Mouse (Mus musculus): Measurements from ENCODE around the gene Def6. TPM values are rescaled to one million over a fixed set of nuclear protein-coding genes. Genes with fewer than 3 reads are reported as not detected.

The Def6 gene
- polyA plus RNA-seq, 1 experiment from 2014 or later, result 4.9 TPM

DNA sequence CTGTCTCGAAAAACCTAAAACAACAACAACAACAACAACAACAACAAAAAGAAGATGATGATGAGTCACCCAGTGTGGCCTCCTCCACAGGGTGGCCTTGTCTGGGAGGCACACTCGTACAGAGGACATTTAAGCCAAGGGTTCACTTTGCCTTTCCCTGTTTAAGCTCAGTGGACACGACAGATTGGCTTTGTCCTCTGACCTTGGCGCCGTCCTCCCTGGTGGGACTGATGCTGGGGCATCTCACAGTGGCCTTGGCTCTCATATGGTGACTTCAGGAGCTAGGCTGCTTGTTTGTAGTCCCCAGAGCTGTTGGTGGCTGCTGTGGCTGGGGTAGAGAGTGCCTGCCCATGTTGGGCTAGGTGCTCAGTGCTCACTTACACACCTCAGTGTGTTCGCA lies 36.6 kb downstream of the Def6 start:
- peaks cover 51% of the 10 kb centered on the region for H3K4me1 ChIP-seq (replicated peaks)
- no peak for ATAC-seq (ENCODE audit: insufficient number of reproducible peaks, low FRiP score)
- 80% methylated on average over 6 of the region's 6 CpGs for WGBS

GRCm38 (mm10) chr17:28244714-28245113 lies 37.1 kb downstream of the Def6 start:
- Histone ChIP-seq H3K27ac (ENCODE audit: poor library complexity, severe bottlenecking) (peak overlapping the region; percentile 61), H3K9me3 (replicated peaks) (no peaks in the 10 kb centered on the region), H3K4me2 (no peak overlapping the region), H3K27me3 (replicated peaks) (no peaks in the 10 kb centered on the region), H3K4me1 (replicated peaks) (peaks cover 51% of the 10 kb centered on the region), H3K9ac (0 out of 2 replicates have a peak overlapping the region, but pooled peaks have one; percentile 6), H3K4me3 (no peak overlapping the region), H3K36me3 (peaks cover 22% of the 10 kb centered on the region)
- WGBS, result 36% methylated on average over 6 of the region's 6 CpGs
- no peak for ATAC-seq (ENCODE audit: insufficient number of reproducible peaks, low FRiP score)

More for the DNA sequence above, 36.6 kb downstream of the Def6 start:
- Histone ChIP-seq H3K27ac (ENCODE audit: poor library complexity, severe bottlenecking) (peak overlapping the region; percentile 61), H3K27me3 (replicated peaks) (no peaks in the 10 kb centered on the region), H3K9me3 (replicated peaks) (no peaks in the 10 kb centered on the region), H3K9ac (0 out of 2 replicates have a peak overlapping the region, but pooled peaks have one; percentile 6), H3K36me3 (peaks cover 25% of the 10 kb centered on the region), H3K4me2 (no peak overlapping the region), H3K4me3 (no peak overlapping the region)

DNA sequence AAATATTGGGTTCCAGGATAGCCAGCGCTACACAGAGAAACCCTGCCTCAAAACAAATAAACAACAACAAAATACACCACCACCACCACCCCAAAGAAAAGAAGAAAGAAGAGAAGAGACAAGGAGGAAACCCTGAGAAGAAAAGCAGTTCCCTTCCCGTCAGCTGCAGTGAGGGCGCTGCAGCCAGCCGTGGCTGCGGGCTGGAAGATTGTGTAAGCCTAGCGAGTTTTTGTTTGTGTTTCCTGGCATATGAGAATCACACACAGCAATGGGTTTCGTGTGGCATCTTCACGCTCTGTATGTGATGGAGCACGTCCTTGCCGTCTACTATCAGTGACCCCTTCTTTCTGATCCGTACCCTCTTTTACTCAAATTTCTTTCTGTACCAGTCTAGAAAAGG lies 39.1 kb downstream of the Def6 start:
- peaks cover 48% of the 10 kb centered on the region for H3K4me1 ChIP-seq (replicated peaks)
- H3K27ac ChIP-seq (ENCODE audit: poor library complexity, severe bottlenecking), result no peak overlapping the region
- H3K4me2 ChIP-seq, result no peak overlapping the region
- H3K4me3 ChIP-seq, result no peak overlapping the region
- no peak overlapping the region for H3K9ac ChIP-seq
- no peaks in the 10 kb centered on the region for H3K9me3 ChIP-seq (replicated peaks)
- ATAC-seq (ENCODE audit: insufficient number of reproducible peaks, low FRiP score), result no peak
- H3K36me3 ChIP-seq, result peaks cover 9% of the 10 kb centered on the region
- no peaks in the 10 kb centered on the region for H3K27me3 ChIP-seq (replicated peaks)
- 73% methylated on average over 11 of the region's 11 CpGs for WGBS

- no peaks in the 10 kb centered on the region for H3K9me3 ChIP-seq (replicated peaks)
- H3K4me3 ChIP-seq, result no peak overlapping the region
- ATAC-seq (ENCODE audit: insufficient number of reproducible peaks, low FRiP score), result no peak
- H3K27ac ChIP-seq (ENCODE audit: poor library complexity, severe bottlenecking), result no peak overlapping the region
- no peaks in the 10 kb centered on the region for H3K27me3 ChIP-seq (replicated peaks)
- no peak overlapping the region for H3K9ac ChIP-seq
- WGBS, result 48% methylated on average over 6 of the region's 6 CpGs
- peaks cover 4% of the 10 kb centered on the region for H3K36me3 ChIP-seq
- H3K4me1 ChIP-seq (replicated peaks), result peaks cover 45% of the 10 kb centered on the region
- H3K4me2 ChIP-seq, result no peak overlapping the region
Observed at GRCm38 (mm10) chr17:28247613-28248012, 40.0 kb downstream of the Def6 start.

- no peak overlapping the region for H3K4me3 ChIP-seq
- H3K36me3 ChIP-seq, result no peaks in the 10 kb centered on the region; the same call in 1 of the 2 replicates
- H3K27ac ChIP-seq (ENCODE audit: poor library complexity, severe bottlenecking), result no peak overlapping the region
- peaks cover 44% of the 10 kb centered on the region for H3K4me1 ChIP-seq (replicated peaks)
- H3K9me3 ChIP-seq (replicated peaks), result no peaks in the 10 kb centered on the region
- WGBS, result 71% methylated on average over 12 of the region's 12 CpGs
- H3K4me2 ChIP-seq, result no peak overlapping the region
- ATAC-seq (ENCODE audit: insufficient number of reproducible peaks, low FRiP score), result no peak
- no peak overlapping the region for H3K9ac ChIP-seq
- no peaks in the 10 kb centered on the region for H3K27me3 ChIP-seq (replicated peaks)
Observed at GRCm38 (mm10) chr17:28249062-28249461, 41.5 kb downstream of the Def6 start.

DNA sequence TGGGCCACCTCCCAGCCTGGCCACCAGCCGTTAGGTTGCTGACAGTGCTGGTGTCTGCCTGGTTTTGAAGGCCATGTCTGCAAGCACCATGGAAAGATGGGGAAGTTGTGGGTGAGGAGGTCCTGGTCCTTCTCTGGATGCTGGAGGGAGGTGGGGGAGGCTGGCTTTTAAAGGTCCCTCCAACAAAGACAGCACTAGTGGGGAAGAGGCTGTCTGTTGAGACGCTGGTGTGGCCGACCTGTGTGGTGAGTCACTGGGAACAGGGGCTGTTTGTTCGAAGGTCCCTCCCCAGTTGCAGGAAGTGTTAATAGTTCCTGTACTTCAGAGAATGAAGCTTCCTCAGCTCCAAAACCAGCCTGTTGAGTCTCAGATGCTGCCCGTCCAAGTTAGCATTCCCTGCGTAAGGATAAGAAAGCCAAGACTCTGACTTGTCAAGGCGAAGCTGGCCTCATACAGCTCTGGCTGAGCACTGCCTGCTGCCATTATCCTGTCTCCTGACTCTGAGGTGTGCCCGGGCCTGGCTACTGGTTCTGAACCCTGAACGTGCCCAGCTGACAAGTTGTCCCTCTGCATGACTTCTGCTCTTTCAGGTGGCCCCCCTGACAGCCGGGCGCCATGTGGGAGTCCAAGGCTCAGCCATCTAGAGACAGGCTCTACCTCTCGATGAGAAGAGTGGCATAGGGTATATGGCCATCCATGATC lies 44.2 kb downstream of the Def6 start:
- Histone ChIP-seq H3K4me2 (no peak overlapping the region), H3K27ac (ENCODE audit: poor library complexity, severe bottlenecking) (no peak overlapping the region), H3K36me3 (no peaks in the 10 kb centered on the region), H3K9me3 (replicated peaks) (no peaks in the 10 kb centered on the region), H3K9ac (no peak overlapping the region), H3K27me3 (replicated peaks) (no peaks in the 10 kb centered on the region), H3K4me3 (no peak overlapping the region), H3K4me1 (replicated peaks) (peaks cover 41% of the 10 kb centered on the region)
- WGBS, result 68% methylated on average over 12 of the region's 12 CpGs
- no peak for ATAC-seq (ENCODE audit: insufficient number of reproducible peaks, low FRiP score)

GRCm38 (mm10) chr17:28252281-28252648 lies 44.7 kb downstream of the Def6 start:
- Histone ChIP-seq H3K27ac (ENCODE audit: poor library complexity, severe bottlenecking) (no peak overlapping the region), H3K4me2 (no peak overlapping the region), H3K36me3 (no peaks in the 10 kb centered on the region), H3K4me3 (no peak overlapping the region), H3K27me3 (replicated peaks) (no peaks in the 10 kb centered on the region), H3K9me3 (replicated peaks) (no peaks in the 10 kb centered on the region), H3K9ac (no peak overlapping the region), H3K4me1 (replicated peaks) (peaks cover 43% of the 10 kb centered on the region)
- ATAC-seq (ENCODE audit: insufficient number of reproducible peaks, low FRiP score), result no peak
- WGBS, result 84% methylated on average over 5 of the region's 5 CpGs

- no peaks in the 10 kb centered on the region for H3K36me3 ChIP-seq
- ATAC-seq (ENCODE audit: insufficient number of reproducible peaks, low FRiP score), result no peak
- H3K4me2 ChIP-seq, result no peak overlapping the region
- no peaks in the 10 kb centered on the region for H3K9me3 ChIP-seq (replicated peaks)
- 84% methylated on average over 7 of the region's 7 CpGs for WGBS
- no peak overlapping the region for H3K4me3 ChIP-seq
- H3K27ac ChIP-seq (ENCODE audit: poor library complexity, severe bottlenecking), result no peak overlapping the region
- H3K27me3 ChIP-seq (replicated peaks), result no peaks in the 10 kb centered on the region
- peaks cover 42% of the 10 kb centered on the region for H3K4me1 ChIP-seq (replicated peaks)
- H3K9ac ChIP-seq, result no peak overlapping the region
Observed at GRCm38 (mm10) chr17:28253216-28253615, 45.6 kb downstream of the Def6 start.

GRCm38 (mm10) chr17:28254804-28255203 lies 47.2 kb downstream of the Def6 start:
- peaks cover 9% of the 10 kb centered on the region; the same call in 1 of the 2 replicates for H3K36me3 ChIP-seq
- H3K4me3 ChIP-seq, result no peak overlapping the region
- no peak for ATAC-seq (ENCODE audit: insufficient number of reproducible peaks, low FRiP score)
- no peak overlapping the region for H3K4me2 ChIP-seq
- H3K27me3 ChIP-seq (replicated peaks), result no peaks in the 10 kb centered on the region
- no peak overlapping the region for H3K27ac ChIP-seq (ENCODE audit: poor library complexity, severe bottlenecking)
- peaks cover 5% of the 10 kb centered on the region; the same call in 1 of the 2 replicates for H3K9me3 ChIP-seq (replicated peaks)
- H3K4me1 ChIP-seq (replicated peaks), result peaks cover 37% of the 10 kb centered on the region
- 69% methylated on average over 4 of the region's 4 CpGs for WGBS
- H3K9ac ChIP-seq, result no peak overlapping the region

DNA sequence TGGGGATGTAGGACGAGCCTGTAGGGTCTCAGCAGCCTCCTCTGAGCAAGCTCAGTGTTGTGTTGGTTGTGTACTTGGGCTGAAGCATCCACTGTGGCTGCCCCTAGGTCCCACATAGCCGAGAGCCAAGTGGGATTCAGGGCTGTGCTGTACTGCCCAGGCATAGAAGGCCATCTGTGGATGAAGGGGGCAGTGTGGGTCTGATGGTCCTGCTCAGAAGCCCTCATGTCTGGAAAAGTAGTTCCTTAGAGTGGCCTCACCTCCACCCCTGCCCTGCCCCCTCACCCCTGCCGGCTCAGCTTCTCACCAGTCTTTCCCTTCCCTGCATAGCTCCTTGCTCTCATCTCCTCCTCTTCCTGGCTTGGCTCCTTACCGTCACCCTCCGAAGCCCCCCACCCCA lies 48.1 kb downstream of the Def6 start:
- Histone ChIP-seq H3K36me3 (peaks cover 9% of the 10 kb centered on the region; the same call in 1 of the 2 replicates), H3K27ac (ENCODE audit: poor library complexity, severe bottlenecking) (peak overlapping the region; percentile 73), H3K4me3 (no peak overlapping the region), H3K9ac (no peak overlapping the region), H3K4me2 (no peak overlapping the region), H3K27me3 (replicated peaks) (no peaks in the 10 kb centered on the region), H3K4me1 (replicated peaks) (peaks cover 41% of the 10 kb centered on the region), H3K9me3 (replicated peaks) (peaks cover 5% of the 10 kb centered on the region; the same call in 1 of the 2 replicates)
- no peak for ATAC-seq (ENCODE audit: insufficient number of reproducible peaks, low FRiP score)
- 22% methylated on average over 5 of the region's 5 CpGs for WGBS

DNA sequence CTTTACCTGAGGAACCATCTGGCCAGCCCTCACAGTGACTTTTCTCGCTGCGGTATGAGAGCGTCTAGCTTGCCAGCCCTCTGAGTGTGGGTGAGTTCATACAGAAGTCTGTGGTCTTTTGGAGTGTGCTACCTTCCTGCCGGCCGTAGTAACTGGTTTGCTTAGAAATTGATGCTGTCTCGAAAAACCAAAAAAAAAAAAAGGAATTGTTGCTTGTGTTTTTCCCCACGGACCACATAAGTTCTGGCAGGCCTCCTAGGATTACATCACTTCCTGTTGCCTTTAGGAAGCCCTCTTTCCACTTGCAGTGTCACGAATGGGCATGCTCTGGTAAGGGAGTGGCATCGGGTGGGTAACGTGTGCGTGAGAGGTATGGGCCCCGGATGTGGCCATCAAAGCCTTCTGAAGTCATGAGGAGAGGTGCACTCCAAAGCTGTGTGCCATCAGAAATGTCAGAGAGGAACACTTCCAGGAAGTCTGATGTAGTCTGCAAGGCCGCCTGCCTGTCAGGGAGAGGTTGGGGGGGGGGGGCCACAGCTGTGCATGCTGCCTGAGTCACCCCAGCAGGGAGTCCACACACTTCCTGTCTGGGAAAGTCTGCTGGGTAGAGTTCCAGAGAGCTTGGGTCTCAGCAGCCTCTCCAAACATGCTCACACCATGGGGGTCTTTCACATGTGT lies 49.2 kb downstream of the Def6 start:
- Histone ChIP-seq H3K9ac (no peak overlapping the region), H3K4me2 (peak overlapping the region; percentile 29), H3K27ac (ENCODE audit: poor library complexity, severe bottlenecking) (peak overlapping the region; percentile 73), H3K4me1 (replicated peaks) (peaks cover 50% of the 10 kb centered on the region), H3K36me3 (peaks cover 9% of the 10 kb centered on the region; the same call in 1 of the 2 replicates), H3K4me3 (no peak overlapping the region), H3K9me3 (replicated peaks) (peaks cover 5% of the 10 kb centered on the region; the same call in 1 of the 2 replicates), H3K27me3 (replicated peaks) (no peaks in the 10 kb centered on the region)
- whole genome bisulfite sequencing, result 44% methylated on average over 13 of the region's 13 CpGs
- peak; percentile 61 for ATAC-seq (ENCODE audit: insufficient number of reproducible peaks, low FRiP score)

All from heart, embryonic 12.5 days (tissue).